Mouse (Mus musculus) cerebellum, adult 9-10 months (tissue): ENCODE results near the gene Tex13c3.
"Not testable (repeated sequence)": the region's sequence is repeated elsewhere in the genome, so short reads cannot be mapped to it uniquely, and the experiment has no call there.

ENCODE experiments used
- DNase-seq: peaks from one replicate; pipeline ENCODE4 v3.0.0; 2022

Gene Tex13c3

DNA sequence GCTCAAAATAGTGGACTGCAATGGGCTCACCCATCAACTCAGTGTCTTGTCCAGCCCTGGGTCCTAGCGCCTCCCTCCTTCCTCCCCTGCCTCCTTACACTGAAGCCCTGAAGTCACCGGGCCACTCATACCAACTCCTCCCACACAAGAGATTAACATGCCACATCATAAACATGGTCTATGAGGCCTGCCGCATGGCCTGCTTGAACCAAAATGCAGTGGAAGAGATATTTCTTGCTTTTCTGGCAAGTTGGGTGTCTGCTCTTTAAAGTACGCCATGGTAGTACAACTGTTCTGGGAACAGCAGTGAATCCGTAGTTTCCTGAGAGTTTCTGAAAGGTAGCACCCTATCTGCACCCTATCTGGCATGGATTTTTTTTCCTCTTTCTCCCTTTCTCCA, at the start of gene Tex13c3:
TSS of gene Tex13c3 (minus strand) at position 101 of the 400 bp plus-strand sequence.
- DNase-seq = not testable (repeated sequence)

DNA sequence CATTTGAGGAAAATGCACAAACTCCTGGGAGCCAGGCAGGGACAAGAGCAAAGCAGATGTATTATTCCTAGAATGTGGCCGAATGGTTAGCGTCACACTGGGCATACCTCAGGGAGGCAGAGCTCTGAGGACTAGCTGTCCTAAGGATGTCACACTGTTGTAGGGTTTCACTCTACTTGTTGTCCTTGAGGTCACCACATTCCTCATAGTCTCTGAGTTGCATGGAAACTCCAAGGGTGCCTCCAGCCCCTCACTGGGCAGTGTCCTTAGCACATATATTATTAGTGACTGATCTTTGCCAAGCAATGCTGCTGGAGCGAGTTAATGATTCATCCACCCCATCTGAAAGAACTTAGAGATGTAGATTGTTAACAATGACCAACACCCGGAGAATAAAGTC, 8.6 kb upstream of the Tex13c3 start:
- no peak for DNase-seq
